Mouse (Mus musculus): ENCODE data around the gene Il6st. TPM values are rescaled to one million over a fixed set of nuclear protein-coding genes. Genes with fewer than 3 reads are reported as not detected.

Il6st gene
- polyA plus RNA-seq, 1 experiment from 2014 or later = 31.6 TPM

GRCm38 (mm10) chr13:112472401-112473023 lies 8.6 kb downstream of the Il6st start:
- Histone ChIP-seq H3K27me3 (no peaks in the 10 kb centered on the region), H3K4me3 (replicated peaks) (no peak overlapping the region), H3K4me1 (no peaks in the 10 kb centered on the region), H3K9me3 (no peaks in the 10 kb centered on the region), H3K4me2 (no peak overlapping the region), H3K27ac (no peak overlapping the region), H3K9ac (no peak overlapping the region), H3K36me3 (replicated peaks) (no peaks in the 10 kb centered on the region; the same call in 1 of the 2 replicates)
- WGBS = 94% methylated on average over 19 of the region's 19 CpGs
- no peak for ATAC-seq (ENCODE audit: low FRiP score)

DNA sequence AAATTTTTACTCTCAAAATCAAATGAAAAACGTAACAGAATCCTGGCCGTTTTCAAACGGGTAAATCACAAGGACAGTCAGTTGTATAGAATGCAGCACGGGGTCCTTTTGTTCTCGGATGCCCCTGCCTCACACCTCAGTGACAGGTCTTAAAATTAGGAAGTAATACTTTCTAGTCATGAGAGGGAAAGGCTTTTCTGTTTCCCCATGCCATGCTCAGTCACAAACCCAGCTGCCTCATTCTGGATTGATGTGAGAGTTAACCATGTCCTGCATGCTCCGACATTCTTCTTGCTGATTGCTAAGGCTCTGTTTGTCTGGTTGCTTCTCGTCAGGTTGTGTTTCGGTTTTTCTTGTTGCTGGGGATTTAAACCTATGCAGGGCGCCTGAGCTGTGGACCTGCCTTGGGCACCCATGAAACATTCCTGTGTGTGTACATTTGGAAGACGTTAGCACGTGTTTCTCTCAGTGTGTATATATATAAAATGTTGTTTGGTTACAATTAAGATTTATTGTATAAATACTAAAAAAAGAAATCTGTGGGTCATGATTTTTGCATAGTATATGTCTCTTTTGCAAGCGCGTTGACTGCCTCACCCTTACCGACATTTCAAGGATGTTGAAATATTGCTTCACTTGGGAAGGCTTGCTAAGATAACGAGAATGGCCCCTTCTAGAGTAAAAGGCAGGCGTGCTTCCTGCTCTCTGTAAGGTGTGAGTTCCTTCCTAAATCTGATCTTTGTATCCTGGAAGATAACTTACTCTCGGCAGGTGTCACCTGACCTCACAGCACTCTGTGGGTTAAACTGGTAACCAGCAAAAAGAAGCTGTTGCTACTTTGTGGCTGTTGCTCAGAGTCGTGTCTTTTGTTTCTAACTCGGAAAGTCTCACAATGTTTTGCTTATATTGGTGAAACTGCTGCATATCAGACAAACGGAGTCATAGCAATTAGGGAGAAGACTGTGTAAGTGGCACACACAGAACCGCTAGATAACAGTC lies 10.2 kb downstream of the Il6st start:
- Histone ChIP-seq H3K36me3 (replicated peaks) (no peaks in the 10 kb centered on the region; the same call in 1 of the 2 replicates), H3K4me1 (no peaks in the 10 kb centered on the region), H3K27me3 (no peaks in the 10 kb centered on the region), H3K4me2 (no peak overlapping the region), H3K9ac (no peak overlapping the region), H3K27ac (no peak overlapping the region), H3K9me3 (no peaks in the 10 kb centered on the region), H3K4me3 (replicated peaks) (no peak overlapping the region)
- no peak for ATAC-seq (ENCODE audit: low FRiP score)
- WGBS = 84% methylated on average over 21 of the region's 21 CpGs

GRCm38 (mm10) chr13:112479032-112479431 lies 15.2 kb downstream of the Il6st start:
- Histone ChIP-seq H3K4me1 (no peaks in the 10 kb centered on the region), H3K9me3 (no peaks in the 10 kb centered on the region), H3K4me3 (replicated peaks) (no peak overlapping the region), H3K27ac (no peak overlapping the region), H3K36me3 (replicated peaks) (peaks cover 14% of the 10 kb centered on the region; the same call in 1 of the 2 replicates), H3K27me3 (no peaks in the 10 kb centered on the region), H3K4me2 (no peak overlapping the region), H3K9ac (no peak overlapping the region)
- 93% methylated on average over 7 of the region's 7 CpGs for WGBS
- ATAC-seq (ENCODE audit: low FRiP score) = no peak

- Histone ChIP-seq H3K4me3 (replicated peaks) (no peak overlapping the region), H3K9me3 (no peaks in the 10 kb centered on the region), H3K4me2 (no peak overlapping the region), H3K36me3 (replicated peaks) (peaks cover 18% of the 10 kb centered on the region; the same call in 1 of the 2 replicates), H3K27ac (no peak overlapping the region), H3K9ac (no peak overlapping the region), H3K27me3 (no peaks in the 10 kb centered on the region), H3K4me1 (no peaks in the 10 kb centered on the region)
- WGBS = 92% methylated on average over 15 of the region's 15 CpGs
- ATAC-seq (ENCODE audit: low FRiP score) = no peak
Measured at GRCm38 (mm10) chr13:112479926-112480325, 16.1 kb downstream of the Il6st start.

DNA sequence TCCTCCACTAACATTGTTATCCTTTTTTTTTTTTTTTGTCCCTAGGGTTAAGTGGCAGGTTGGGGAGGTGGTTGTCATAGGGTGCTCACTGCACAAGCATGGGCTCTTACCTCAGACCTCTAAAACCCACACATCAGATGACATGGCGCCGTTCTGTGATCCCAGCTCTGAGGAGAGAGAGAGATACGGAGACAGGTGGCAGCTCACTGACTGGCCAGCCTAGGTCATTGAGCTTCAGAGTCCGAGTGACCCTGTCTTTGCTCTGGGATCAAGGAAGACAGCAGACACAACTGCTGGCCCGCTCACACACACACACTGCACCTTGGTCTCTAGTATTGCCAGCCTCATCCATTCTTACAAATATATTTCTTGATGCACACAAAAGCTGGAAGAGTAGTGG lies 18.7 kb downstream of the Il6st start:
- Histone ChIP-seq H3K36me3 (replicated peaks) (peaks cover 36% of the 10 kb centered on the region), H3K27ac (no peak overlapping the region), H3K4me1 (no peaks in the 10 kb centered on the region), H3K4me2 (no peak overlapping the region), H3K9me3 (no peaks in the 10 kb centered on the region), H3K4me3 (replicated peaks) (no peak overlapping the region), H3K27me3 (no peaks in the 10 kb centered on the region), H3K9ac (no peak overlapping the region)
- 91% methylated on average over 5 of the region's 5 CpGs for WGBS
- ATAC-seq (ENCODE audit: low FRiP score) = no peak

DNA sequence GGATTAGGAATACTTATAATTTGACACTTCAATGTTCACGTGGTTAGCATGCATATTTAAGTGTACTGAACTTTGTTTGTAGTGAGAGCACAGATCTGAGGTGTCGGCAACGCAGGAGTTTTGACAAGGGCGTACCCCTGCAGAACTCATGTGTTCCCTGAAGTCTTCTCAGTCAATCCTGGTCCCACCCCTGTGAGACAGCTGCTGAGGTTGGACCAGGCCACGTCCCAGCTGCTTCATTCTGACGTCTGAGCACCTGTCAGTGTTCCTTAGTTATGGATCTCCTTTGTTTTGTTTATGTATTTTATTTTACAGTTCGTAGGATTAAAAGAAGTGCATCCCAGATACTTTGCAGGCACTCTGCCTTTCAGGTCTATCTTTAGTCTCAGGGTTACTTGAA lies 19.1 kb downstream of the Il6st start:
- Histone ChIP-seq H3K9me3 (no peaks in the 10 kb centered on the region), H3K4me3 (replicated peaks) (no peak overlapping the region), H3K4me1 (no peaks in the 10 kb centered on the region), H3K27me3 (no peaks in the 10 kb centered on the region), H3K4me2 (no peak overlapping the region), H3K9ac (no peak overlapping the region), H3K27ac (no peak overlapping the region), H3K36me3 (replicated peaks) (peaks cover 36% of the 10 kb centered on the region)
- WGBS = 88% methylated on average over 7 of the region's 7 CpGs
- ATAC-seq (ENCODE audit: low FRiP score) = no peak

DNA sequence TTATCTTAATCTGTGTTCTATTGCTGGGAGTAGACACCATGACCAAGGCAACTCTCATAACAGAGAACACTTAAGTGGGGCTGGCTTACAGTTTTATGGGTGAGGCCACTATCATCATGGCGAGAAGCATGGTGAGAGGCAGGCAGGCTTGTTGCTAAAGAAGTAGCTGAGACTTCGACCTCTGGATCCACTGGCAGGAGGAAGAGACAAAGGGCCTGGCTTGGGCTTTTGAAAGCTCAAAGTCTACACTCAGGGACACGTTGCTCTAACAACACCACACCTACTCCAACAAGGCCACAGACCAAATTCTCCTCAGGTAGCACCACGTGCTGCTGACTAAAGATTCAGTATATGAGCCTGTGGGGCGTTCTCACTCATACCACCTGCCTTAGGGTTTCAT lies 22.4 kb downstream of the Il6st start:
- Histone ChIP-seq H3K27ac (no peak overlapping the region), H3K36me3 (replicated peaks) (peaks cover 30% of the 10 kb centered on the region), H3K4me3 (replicated peaks) (no peak overlapping the region), H3K4me2 (no peak overlapping the region), H3K9me3 (no peaks in the 10 kb centered on the region), H3K27me3 (no peaks in the 10 kb centered on the region), H3K9ac (no peak overlapping the region), H3K4me1 (no peaks in the 10 kb centered on the region)
- WGBS = 93% methylated on average over 5 of the region's 5 CpGs
- no peak for ATAC-seq (ENCODE audit: low FRiP score)

- peaks cover 29% of the 10 kb centered on the region for H3K36me3 ChIP-seq (replicated peaks)
- H3K4me1 ChIP-seq = no peaks in the 10 kb centered on the region
- no peak overlapping the region for H3K27ac ChIP-seq
- H3K4me3 ChIP-seq (replicated peaks) = no peak overlapping the region
- no peaks in the 10 kb centered on the region for H3K9me3 ChIP-seq
- no peak for ATAC-seq (ENCODE audit: low FRiP score)
- no peak overlapping the region for H3K9ac ChIP-seq
- no peaks in the 10 kb centered on the region for H3K27me3 ChIP-seq
- no peak overlapping the region for H3K4me2 ChIP-seq
- 96% methylated on average over 5 of the region's 5 CpGs for WGBS
Measured at GRCm38 (mm10) chr13:112486676-112487075, 22.8 kb downstream of the Il6st start.

- Histone ChIP-seq H3K27ac (no peak overlapping the region), H3K4me2 (no peak overlapping the region), H3K9ac (no peak overlapping the region), H3K9me3 (no peaks in the 10 kb centered on the region), H3K4me3 (replicated peaks) (no peak overlapping the region), H3K27me3 (no peaks in the 10 kb centered on the region), H3K4me1 (no peaks in the 10 kb centered on the region), H3K36me3 (replicated peaks) (peaks cover 30% of the 10 kb centered on the region)
- 94% methylated on average over 3 of the region's 3 CpGs for WGBS
- ATAC-seq (ENCODE audit: low FRiP score) = no peak
Measured at GRCm38 (mm10) chr13:112490036-112490435, 26.2 kb downstream of the Il6st start.

- Histone ChIP-seq H3K27me3 (no peaks in the 10 kb centered on the region), H3K36me3 (replicated peaks) (peaks cover 19% of the 10 kb centered on the region)
Measured at GRCm38 (mm10) chr13:112491636-112492284, 27.9 kb downstream of the Il6st start.

DNA sequence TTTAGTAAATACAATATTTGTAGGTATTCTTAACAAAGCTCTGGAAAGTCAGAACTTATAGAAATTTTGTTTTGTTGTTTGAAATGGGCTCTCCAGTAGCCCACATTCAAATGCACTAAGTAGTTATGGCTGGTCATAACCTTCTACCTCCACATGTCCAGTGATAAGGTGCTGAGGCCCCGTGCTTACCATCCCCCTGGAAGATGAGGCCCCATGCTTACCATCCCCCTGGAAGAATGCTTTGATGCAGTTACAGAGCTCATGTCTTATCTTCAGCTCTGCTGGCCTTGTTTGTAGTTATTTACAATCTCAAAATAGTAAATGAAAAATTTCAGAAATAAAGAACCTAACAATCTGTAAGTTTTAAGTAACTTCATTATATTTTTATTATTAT lies 28.4 kb downstream of the Il6st start:
- Histone ChIP-seq H3K27me3 (no peaks in the 10 kb centered on the region), H3K4me1 (no peaks in the 10 kb centered on the region), H3K4me3 (replicated peaks) (no peak overlapping the region), H3K27ac (no peak overlapping the region), H3K9me3 (no peaks in the 10 kb centered on the region), H3K36me3 (replicated peaks) (peaks cover 22% of the 10 kb centered on the region), H3K4me2 (no peak overlapping the region), H3K9ac (no peak overlapping the region)
- 81% methylated on average over 1 of the region's 1 CpGs for WGBS
- ATAC-seq (ENCODE audit: low FRiP score) = no peak

More at GRCm38 (mm10) chr13:112491636-112492284, 27.9 kb downstream of the Il6st start:
- Histone ChIP-seq H3K4me1 (no peaks in the 10 kb centered on the region), H3K4me2 (no peak overlapping the region), H3K9ac (no peak overlapping the region), H3K4me3 (replicated peaks) (no peak overlapping the region), H3K9me3 (no peaks in the 10 kb centered on the region), H3K27ac (no peak overlapping the region)
- ATAC-seq (ENCODE audit: low FRiP score) = no peak
- 91% methylated on average over 14 of the region's 14 CpGs for WGBS

DNA sequence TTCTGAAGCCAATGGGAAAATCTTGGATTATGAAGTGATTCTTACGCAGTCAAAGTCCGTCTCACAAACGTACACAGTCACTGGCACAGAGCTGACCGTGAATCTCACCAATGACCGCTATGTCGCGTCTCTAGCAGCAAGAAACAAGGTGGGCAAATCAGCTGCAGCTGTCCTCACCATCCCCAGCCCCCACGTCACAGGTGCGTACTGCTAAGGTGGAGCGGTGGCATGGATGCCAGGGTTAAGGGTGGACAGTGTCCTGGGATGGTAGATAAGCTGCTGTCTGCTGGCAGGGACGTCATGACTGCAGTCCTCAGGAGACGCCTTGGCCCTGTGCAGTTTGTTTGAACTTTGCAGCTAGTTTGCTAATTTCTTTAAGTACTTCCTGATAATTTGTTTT lies 30.7 kb downstream of the Il6st start:
- Histone ChIP-seq H3K9me3 (no peaks in the 10 kb centered on the region), H3K4me3 (replicated peaks) (no peak overlapping the region), H3K27ac (no peak overlapping the region), H3K4me2 (no peak overlapping the region), H3K4me1 (no peaks in the 10 kb centered on the region), H3K9ac (no peak overlapping the region), H3K27me3 (no peaks in the 10 kb centered on the region), H3K36me3 (replicated peaks) (peaks cover 41% of the 10 kb centered on the region)
- no peak for ATAC-seq (ENCODE audit: low FRiP score)
- WGBS = 96% methylated on average over 12 of the region's 12 CpGs

Data from forebrain, embryonic 12.5 days (tissue).